Mouse (Mus musculus) c-Kit-positive CD71-negative TER-119-negative erythroid progenitor cells, embryonic 14.5 days (primary cell): Measurements from ENCODE around the gene Olfr584.

Experiments used
- DNase-seq: peaks from one replicate; pipeline ENCODE4 v3.0.0-alpha.2; 2013; ENCODE audit warnings: low read depth

Olfr584 gene

DNA sequence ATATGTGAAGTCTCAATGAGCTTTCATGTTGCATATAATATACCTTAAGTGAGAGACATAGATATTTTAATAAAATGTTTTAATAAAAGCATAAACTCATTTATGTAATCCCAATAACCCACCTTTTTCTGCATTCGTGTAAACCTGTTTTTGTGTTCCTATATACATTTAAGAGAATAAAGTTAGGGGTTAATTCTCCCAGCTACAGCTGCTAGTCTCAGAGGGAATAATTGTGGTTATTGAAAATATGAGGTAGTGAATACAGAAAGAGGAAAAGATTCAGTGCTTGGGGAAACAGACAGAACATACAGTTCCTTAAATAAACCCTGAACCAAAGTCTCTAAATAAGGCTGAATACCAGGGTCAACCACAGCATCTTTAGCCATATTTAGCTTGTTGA, at the start of gene Olfr584:
Olfr584 (plus strand) TSS at position 301 of the 400 bp plus-strand sequence.
- no peak for DNase-seq

DNA sequence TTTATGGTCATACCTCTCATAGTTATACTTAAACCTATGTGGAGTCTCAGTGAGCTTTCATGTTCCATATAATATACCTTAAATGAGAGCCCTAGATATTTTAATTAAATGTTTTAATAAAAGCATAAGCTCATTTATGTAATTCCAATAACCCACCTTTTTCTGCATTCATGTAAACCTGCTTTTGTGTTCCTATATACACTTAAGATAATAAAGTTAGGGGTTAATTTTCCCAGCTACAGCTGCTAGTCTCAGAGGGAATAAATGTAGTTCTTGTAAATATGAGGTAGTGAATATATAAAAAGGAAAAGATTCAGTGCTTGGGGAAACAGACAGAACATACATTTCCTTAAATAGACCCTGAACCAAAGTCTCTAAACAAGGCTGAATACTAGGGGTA, 44.0 kb upstream of the Olfr584 start, which contains the start of gene Olfr582:
Olfr582 (plus strand) TSS at position 301 of the 400 bp plus-strand sequence.
- no peak for DNase-seq

DNA sequence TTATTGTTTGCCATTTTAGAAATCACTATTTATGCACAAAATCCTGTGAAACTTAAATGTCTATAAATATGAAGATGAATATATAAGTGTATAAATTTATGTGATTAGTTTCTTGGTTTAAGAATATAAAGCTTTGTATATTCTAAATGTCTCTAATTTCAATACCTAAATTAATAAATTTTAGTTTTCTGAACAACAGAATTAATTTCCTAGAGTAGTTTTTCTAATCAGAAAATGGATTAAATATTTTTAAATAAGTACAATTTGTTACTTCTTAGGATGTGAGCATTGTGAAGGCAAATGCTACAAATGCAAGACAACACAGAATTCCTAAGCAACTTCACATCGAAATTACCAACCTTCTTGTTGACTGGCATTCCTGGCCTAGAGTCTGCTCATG, 30.7 kb upstream of the Olfr584 start, which contains the start of gene Olfr583:
Olfr583 (plus strand) TSS at position 301 of the 400 bp plus-strand sequence.
- DNase-seq, result no peak

DNA sequence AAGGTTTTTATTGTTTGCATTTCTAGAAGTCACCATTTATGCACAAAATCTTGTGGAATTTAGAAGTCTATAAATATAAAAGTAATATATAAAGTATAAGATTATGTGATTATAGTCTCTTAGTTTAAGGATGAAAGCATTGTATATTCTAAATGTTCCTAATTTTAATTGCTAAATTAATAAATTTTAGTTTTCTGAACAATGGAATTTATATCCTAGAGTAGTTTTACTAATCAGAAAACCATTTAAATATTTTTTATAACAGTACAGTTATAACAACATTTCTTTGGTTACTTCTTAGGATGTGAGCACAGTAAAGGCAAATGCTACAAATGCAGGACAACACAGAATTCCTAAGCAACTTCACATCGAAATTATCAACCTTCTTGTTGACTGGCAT, 15.7 kb downstream of the Olfr584 start, which contains the start of gene Olfr585:
Olfr585 (plus strand) TSS at position 301 of the 400 bp plus-strand sequence.
- DNase-seq, result no peak

DNA sequence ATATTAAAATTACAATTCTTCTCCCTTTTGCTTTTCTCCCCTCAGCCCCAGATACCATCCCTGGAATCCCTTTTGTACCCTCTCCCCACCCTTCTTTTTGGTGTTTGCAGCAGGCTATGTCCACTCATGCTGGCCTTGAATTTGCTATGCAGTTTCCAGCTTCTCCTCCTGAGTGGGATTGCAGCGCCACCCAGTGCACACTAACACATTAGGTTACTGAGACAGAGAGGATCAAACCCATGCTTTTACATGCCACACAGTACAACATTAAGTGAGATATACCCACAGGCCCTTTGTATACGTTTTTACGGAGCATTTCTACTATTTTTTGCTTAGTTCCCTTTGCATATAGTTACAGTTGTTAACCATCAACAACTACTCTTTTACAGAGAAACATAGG, 37.7 kb downstream of the Olfr584 start:
- DNase-seq, result no peak

DNA sequence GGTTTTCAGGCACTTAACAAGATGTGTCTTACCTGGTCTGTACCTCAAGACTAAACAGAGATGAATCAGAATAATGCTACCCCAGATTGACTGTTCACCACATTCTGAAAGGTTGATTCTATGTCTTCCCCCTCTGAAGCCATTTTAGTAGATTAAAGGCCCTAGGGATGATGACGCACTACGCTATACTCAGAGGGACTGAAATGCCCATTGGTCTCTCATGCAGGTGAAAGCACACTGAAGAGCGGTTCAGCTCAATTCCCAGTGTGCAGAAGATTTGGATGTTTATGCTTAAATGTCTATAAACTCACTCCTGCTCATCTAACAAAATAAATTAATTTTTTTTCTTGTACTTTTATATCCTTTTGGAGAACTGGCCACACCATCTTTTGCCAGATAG, 43.9 kb downstream of the Olfr584 start, which contains the start of gene Olfr586:
Olfr586 (minus strand) TSS at position 101 of the 400 bp plus-strand sequence.
- DNase-seq, result no peak
